Mouse (Mus musculus) embryonic facial prominence, embryonic 11.5 days (tissue): Measurements from ENCODE around the gene Trex1. TPM values are rescaled to one million over a fixed set of nuclear protein-coding genes. Genes with fewer than 3 reads are reported as not detected.

Experiments used
- ATAC-seq: fragments of 200-750 bp; cut with Nextera tagmentation; replicated peaks from 2 replicates; pipeline ENCODE4 v1.8.0; 2017; ENCODE audit warnings: low read depth; ENCODE audit not compliant: insufficient number of reproducible peaks, low FRiP score, low TSS enrichment
- DNase-seq: peaks from one replicate; pipeline ENCODE4 v3.0.0-alpha.2; 2015; ENCODE audit warnings: low spot score
- H3K27ac ChIP-seq: fragments of 300-500 bp; sonication (generic); replicated peaks from 2 replicates; pipeline ENCODE4 v1.5.1; 2014; ENCODE audit warnings: mild to moderate bottlenecking, low read depth, low read length, control low read depth
- H3K27me3 ChIP-seq: fragments of 300-500 bp; sonication (generic); 2 replicates; pipeline ENCODE4 v1.6.1; 2014; ENCODE audit warnings: mild to moderate bottlenecking, low read length, moderate library complexity, mixed read lengths; ENCODE audit not compliant: control insufficient read depth, insufficient read depth
- H3K36me3 ChIP-seq: fragments of 300-500 bp; sonication (generic); replicated peaks from 2 replicates; pipeline ENCODE4 v1.6.1; 2014; ENCODE audit warnings: low read depth, mild to moderate bottlenecking, low read length, moderate library complexity, mixed read lengths; ENCODE audit not compliant: control insufficient read depth, insufficient read depth
- H3K4me1 ChIP-seq: fragments of 300-500 bp; sonication (generic); 2 replicates; pipeline ENCODE4 v1.6.1; 2014; ENCODE audit warnings: low read length, mixed read lengths; ENCODE audit not compliant: control insufficient read depth, insufficient read depth
- H3K4me2 ChIP-seq: fragments of 300-500 bp; sonication (generic); 2 replicates; pipeline ENCODE4 v1.6.1; 2014; ENCODE audit warnings: low read depth, mild to moderate bottlenecking, control low read depth, low read length, moderate library complexity
- H3K4me3 ChIP-seq: fragments of 300-500 bp; sonication (generic); 2 replicates; pipeline ENCODE4 v1.5.1; 2014; ENCODE audit warnings: low read depth, low read length, control low read depth
- H3K9ac ChIP-seq: fragments of 300-500 bp; sonication (generic); replicated peaks from 2 replicates; pipeline ENCODE4 v1.6.1; 2014; ENCODE audit warnings: mild to moderate bottlenecking, control low read depth, low read length
- H3K9me3 ChIP-seq: fragments of 300-500 bp; sonication (generic); replicated peaks from 2 replicates; pipeline ENCODE4 v1.6.1; 2016; ENCODE audit warnings: mild to moderate bottlenecking, low read length, inconsistent platforms, mixed read lengths; ENCODE audit not compliant: control insufficient read depth
- WGBS: fragments of 180-500 bp; shearing (Covaris S2); extraction: QIAGEN DNeasy Blood & Tissue Kit; methylation state at CpG from one replicate; pipeline ENCODE4 v1.1.7; 2014; 5-methylcytosine and 5-hydroxymethylcytosine counted together
- polyA plus RNA-seq: library from polyadenylated mRNA; unstranded; fragments of >200 nt; fragmentation: Nextera tagmentation; extraction: Ambion mirVana; gene quantifications from 2 replicates; pipeline ENCODE4 v1.2.1, GENCODE M21; 2014

The Trex1 gene
- polyA plus RNA-seq, 1 experiment from 2014 or later, result 4.5 TPM

GRCm38 (mm10) chr9:109016973-109017604 is 42.4 kb downstream of the Trex1 start:
- no peaks in the 10 kb centered on the region for H3K36me3 ChIP-seq
- no peak for ATAC-seq
- no peaks in the 10 kb centered on the region for H3K4me1 ChIP-seq
- H3K27ac ChIP-seq, result no peak overlapping the region
- H3K9ac ChIP-seq, result no peak overlapping the region
- H3K27me3 ChIP-seq, result no peaks in the 10 kb centered on the region
- H3K4me3 ChIP-seq, result no peak overlapping the region
- WGBS, result 69% methylated on average over 11 of the region's 11 CpGs
- no peak for DNase-seq
- no peak overlapping the region for H3K4me2 ChIP-seq
- H3K9me3 ChIP-seq, result no peaks in the 10 kb centered on the region

- Histone ChIP-seq H3K27me3 (no peaks in the 10 kb centered on the region), H3K4me3 (no peak overlapping the region), H3K4me1 (no peaks in the 10 kb centered on the region), H3K9ac (no peak overlapping the region), H3K4me2 (no peak overlapping the region), H3K27ac (no peak overlapping the region), H3K36me3 (no peaks in the 10 kb centered on the region), H3K9me3 (no peaks in the 10 kb centered on the region)
- 78% methylated on average over 8 of the region's 8 CpGs for WGBS
- DNase-seq (no peak), ATAC-seq (no peak)
These were observed 44.1 kb downstream of the Trex1 start for GRCm38 (mm10) chr9:109015397-109015796.

- 83% methylated on average over 14 of the region's 14 CpGs for WGBS
- Histone ChIP-seq H3K27me3 (no peaks in the 10 kb centered on the region), H3K4me1 (no peaks in the 10 kb centered on the region), H3K9me3 (no peaks in the 10 kb centered on the region), H3K4me3 (no peak overlapping the region), H3K27ac (no peak overlapping the region), H3K4me2 (no peak overlapping the region), H3K36me3 (no peaks in the 10 kb centered on the region), H3K9ac (no peak overlapping the region)
- ATAC-seq (no peak), DNase-seq (no peak)
These were observed 49.2 kb downstream of the Trex1 start for GRCm38 (mm10) chr9:109010316-109010690.

- no peak overlapping the region for H3K27ac ChIP-seq
- no peaks in the 10 kb centered on the region for H3K9me3 ChIP-seq
- H3K9ac ChIP-seq, result no peak overlapping the region
- no peak overlapping the region for H3K4me2 ChIP-seq
- H3K27me3 ChIP-seq, result no peaks in the 10 kb centered on the region
- no peaks in the 10 kb centered on the region for H3K4me1 ChIP-seq
- no peaks in the 10 kb centered on the region for H3K36me3 ChIP-seq
- no peak overlapping the region for H3K4me3 ChIP-seq
- DNase-seq (no peak), ATAC-seq (no peak)
- WGBS, result 42% methylated on average over 17 of the region's 17 CpGs
These were observed 49.8 kb downstream of the Trex1 start for GRCm38 (mm10) chr9:109009636-109010315.

GRCm38 (mm10) chr9:109008994-109009635 is 50.4 kb downstream of the Trex1 start:
- Histone ChIP-seq H3K4me2 (no peak overlapping the region), H3K27ac (no peak overlapping the region), H3K4me3 (no peak overlapping the region), H3K9ac (no peak overlapping the region), H3K36me3 (no peaks in the 10 kb centered on the region), H3K9me3 (no peaks in the 10 kb centered on the region), H3K4me1 (no peaks in the 10 kb centered on the region), H3K27me3 (no peaks in the 10 kb centered on the region)
- WGBS, result 72% methylated on average over 9 of the region's 10 CpGs
- no peak for DNase-seq
- no peak; the same call in 1 of the 2 replicates for ATAC-seq

GRCm38 (mm10) chr9:109008081-109008480 is 51.5 kb downstream of the Trex1 start:
- Histone ChIP-seq H3K4me1 (no peaks in the 10 kb centered on the region), H3K9me3 (no peaks in the 10 kb centered on the region), H3K4me2 (no peak overlapping the region), H3K36me3 (no peaks in the 10 kb centered on the region), H3K27me3 (no peaks in the 10 kb centered on the region), H3K27ac (no peak overlapping the region), H3K4me3 (no peak overlapping the region), H3K9ac (no peak overlapping the region)
- DNase-seq (no peak), ATAC-seq (no peak)
- 84% methylated on average over 9 of the region's 9 CpGs for WGBS

Other genes starting within 250 kb of the Trex1 start
- gene Celsr3, start 233.4 kb downstream of the Trex1 start, polyA plus RNA-seq, result 1.0 and 1.2 TPM in 2 replicates
- gene Slc26a6, start 206.5 kb downstream of the Trex1 start, polyA plus RNA-seq, result 14.5 and 15.5 TPM in 2 replicates
- not detected in 2 replicates for gene Tmem89, start 145.1 kb downstream of the Trex1 start, polyA plus RNA-seq
- 412 and 422 TPM in 2 replicates for gene Uqcrc1, start 123.1 kb downstream of the Trex1 start, polyA plus RNA-seq
- 1.1 and 2.4 TPM in 2 replicates for gene Col7a1, start 106.1 kb downstream of the Trex1 start, polyA plus RNA-seq
- 0.25 TPM in 1 of 2 replicates, not detected in the other for gene Ucn2, start 73.7 kb downstream of the Trex1 start, polyA plus RNA-seq
- gene Pfkfb4, start 68.0 kb downstream of the Trex1 start, polyA plus RNA-seq, result 7.8 TPM in 2 replicates
- gene Shisa5, start 21.2 kb downstream of the Trex1 start, polyA plus RNA-seq, result 33.2 and 37.0 TPM in 2 replicates
- 26.3 and 27.2 TPM in 2 replicates for gene Atrip, start 14.4 kb upstream of the Trex1 start, polyA plus RNA-seq
- 13.3 and 15.3 TPM in 2 replicates for gene Ccdc51, start 22.8 kb upstream of the Trex1 start, polyA plus RNA-seq
- 880 and 898 TPM in 2 replicates for gene Tma7, start 22.9 kb upstream of the Trex1 start, polyA plus RNA-seq
- gene Plxnb1, start 35.7 kb upstream of the Trex1 start, polyA plus RNA-seq, result 9.6 and 10.1 TPM in 2 replicates
- not detected in 2 replicates for gene Fbxw21, start 102.3 kb upstream of the Trex1 start, polyA plus RNA-seq
- gene Fbxw13, start 136.2 kb upstream of the Trex1 start, polyA plus RNA-seq, result not detected in 2 replicates
- not detected in 2 replicates for gene Fbxw20, start 175.0 kb upstream of the Trex1 start, polyA plus RNA-seq
- gene Fbxw14, start 227.9 kb upstream of the Trex1 start, polyA plus RNA-seq, result not detected in 2 replicates